Mouse (Mus musculus) heart, adult 2 months (tissue): ENCODE data around the gene Tmem240.

Experiments used
- EP300 ChIP-seq: fragments of 200-500 bp; IDR thresholded peaks from 2 replicates; pipeline ENCODE4 v1.6.1; 2011; ENCODE audit warnings: low read depth, low read length, control low read depth; ENCODE audit not compliant: insufficient read depth
- POLR2A ChIP-seq: fragments of 200-500 bp; IDR thresholded peaks from 2 replicates; pipeline ENCODE4 v1.6.1; 2011; ENCODE audit warnings: mild to moderate bottlenecking, low read depth, low read length, control low read depth; ENCODE audit not compliant: insufficient read depth

GRCm38 (mm10) chr4:155777816-155778215 is 43.2 kb downstream of the Tmem240 start:
- TF ChIP-seq POLR2A (no peak), EP300 (no peak)
